Comparison of ENCODE assay signal across 11 mouse cellular contexts in the genomic region with DNA sequence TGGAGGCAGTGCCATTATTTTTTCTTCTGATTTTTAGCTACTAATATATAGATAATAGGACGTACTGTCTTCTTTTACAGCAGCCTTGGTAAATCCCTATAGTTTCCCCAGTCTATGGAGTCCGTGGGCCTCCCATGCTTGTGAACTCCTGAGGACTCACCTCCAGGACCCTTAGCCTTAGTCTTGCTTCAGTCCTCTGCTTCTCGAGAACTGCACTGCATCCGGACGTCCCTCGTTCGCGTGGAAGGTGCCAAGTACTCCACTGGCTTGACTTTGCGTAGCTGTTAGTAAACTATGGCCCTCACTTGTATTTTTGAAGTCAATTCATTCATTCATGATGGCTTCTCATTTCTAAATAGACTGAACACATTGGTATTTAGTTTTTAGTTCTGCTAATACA.
"Had no signal": no experiment of that assay in that cellular context is flagged by ENCODE, and none has a peak within 500 bp of the region (broad histone marks: within the 10 kb centered on the region; RNA-seq: fewer than 3 reads in every experiment).

No protein-coding gene starts in this region.

- H3K9me3 ChIP-seq: midbrain, embryonic 10.5 days; midbrain, embryonic 12.5 days; neural tube, embryonic 12.5 days had no signal

- H3K4me3 ChIP-seq: midbrain, embryonic 10.5 days; midbrain, embryonic 12.5 days; neural tube, embryonic 12.5 days had no signal

- H3K4me2 ChIP-seq: lung, embryonic 14.5 days; midbrain, embryonic 12.5 days; neural tube, embryonic 12.5 days had no signal

- H3K27me3 ChIP-seq: midbrain, embryonic 12.5 days; neural tube, embryonic 12.5 days had no signal

- DNase-seq: lung, adult 18-20 months; lung, embryonic 14.5 days; lung, postnatal 10 days; lung, postnatal 4 days; midbrain, embryonic 14.5 days; thymus, adult 18-20 months; thymus, postnatal 14 days; thymus, postnatal 36 days had no signal

- H3K9ac ChIP-seq: lung, embryonic 14.5 days; midbrain, embryonic 12.5 days; neural tube, embryonic 12.5 days had no signal

- H3K27ac ChIP-seq: midbrain, embryonic 10.5 days; midbrain, embryonic 12.5 days; neural tube, embryonic 12.5 days had no signal

- H3K4me1 ChIP-seq: midbrain, embryonic 10.5 days; midbrain, embryonic 12.5 days; neural tube, embryonic 12.5 days had no signal
